Mouse (Mus musculus): ENCODE data around the gene Hdac5. TPM values are rescaled to one million over a fixed set of nuclear protein-coding genes. Genes with fewer than 3 reads are reported as not detected.
A peak's percentile ranks its signal among the peaks of the same experiment; 100 is the strongest.

Hdac5 gene
- total and polyA plus RNA-seq, 3 experiments, result 9.1 to 29.3 TPM; not detected in 1

GRCm38 (mm10) chr11:102221243-102221953 lies 8.6 kb downstream of the Hdac5 start:
- H3K4me1 ChIP-seq (ENCODE audit: control insufficient read depth in 1 of 2, insufficient read depth in 2 of 2, low read length in 2 of 2), result peaks cover 20 to 50% of the 10 kb centered on the region in 2 experiments
- peak; percentile 77 for DNase-seq (ENCODE audit: low read depth, low spot score)
- no peaks in the 10 kb centered on the region for H3K9me3 ChIP-seq (replicated peaks; ENCODE audit: insufficient read depth, low read length)
- TF ChIP-seq JUND (IDR thresholded peaks at IDR 0.05; ENCODE audit: low read depth, low read length) (no peak), CTCF (IDR thresholded peaks at IDR 0.05 in 2 of 3, conservative IDR thresholded peaks at IDR 0.05 in 1 of 3; ENCODE audit: control insufficient read depth in 1 of 3, insufficient read depth in 1 of 3, low read depth in 2 of 3, low read length in 3 of 3, poor library complexity in 1 of 3, severe bottlenecking in 1 of 3) (peak in 1 of 3 experiments; percentile 1; a peak in 1 of 6 replicates), ZMIZ1 (IDR thresholded peaks at IDR 0.05; ENCODE audit: low read depth, low read length) (peak; percentile 2; the same call in 1 of the 2 replicates), NELFE (IDR thresholded peaks at IDR 0.05; ENCODE audit: low read depth, low read length) (no peak; the same call in none of the 2 replicates), POLR2A (IDR thresholded peaks at IDR 0.05; ENCODE audit: control insufficient read depth in 1 of 2, insufficient read depth in 1 of 2, low read depth in 1 of 2, low read length in 2 of 2, poor library complexity in 1 of 2) (peak in 1 of 2 experiments; percentile 39; a peak in 2 of 4 replicates), TBP (IDR thresholded peaks at IDR 0.05; ENCODE audit: low read depth, low read length) (peak; percentile 75), TAL1 (IDR thresholded peaks at IDR 0.05; ENCODE audit: low read length) (no peak), ZNF384 (IDR thresholded peaks at IDR 0.05; ENCODE audit: low read depth, low read length) (no peak), RCOR1 (IDR thresholded peaks at IDR 0.05; ENCODE audit: low read depth, low read length) (0 out of 2 replicates have a peak, but pooled peaks have one; percentile 35), HCFC1 (IDR thresholded peaks at IDR 0.05; ENCODE audit: low read depth, low read length) (0 out of 2 replicates have a peak, but pooled peaks have one; percentile 13)
- H3K36me3 ChIP-seq (ENCODE audit: control insufficient read depth in 1 of 2, insufficient read depth in 2 of 2, low read length in 2 of 2), result peaks cover 0 to 31% of the 10 kb centered on the region in 2 experiments; a peak in 2 of 4 replicates
- no peaks in the 10 kb centered on the region for H3K79me2 ChIP-seq (ENCODE audit: control insufficient read depth, insufficient read depth, low read length, poor library complexity)
- peak overlapping the region; percentile 63 for H3K27ac ChIP-seq (ENCODE audit: control insufficient read depth, low read depth, low read length)
- peak overlapping the region; percentile 33 to 50 for H3K4me3 ChIP-seq (ENCODE audit: control insufficient read depth in 1 of 2, insufficient read depth in 1 of 2, low read depth in 2 of 2, low read length in 2 of 2)
- H3K27me3 ChIP-seq (ENCODE audit: control insufficient read depth in 1 of 2, insufficient read depth in 2 of 2, low read length in 2 of 2), result no peaks in the 10 kb centered on the region
- H3K9ac ChIP-seq (ENCODE audit: control insufficient read depth, low read depth, low read length, poor library complexity, severe bottlenecking), result peak overlapping the region; percentile 52

GRCm38 (mm10) chr11:102220451-102220850 lies 9.5 kb downstream of the Hdac5 start:
- Histone ChIP-seq H3K27ac (ENCODE audit: control insufficient read depth, low read depth, low read length) (peak overlapping the region; percentile 11; the same call in 1 of the 2 replicates), H3K9ac (ENCODE audit: control insufficient read depth, low read depth, low read length, poor library complexity, severe bottlenecking) (peak overlapping the region; percentile 25), H3K36me3 (ENCODE audit: control insufficient read depth in 1 of 2, insufficient read depth in 2 of 2, low read length in 2 of 2) (peaks cover 0 to 34% of the 10 kb centered on the region in 2 experiments; a peak in 2 of 4 replicates), H3K4me1 (ENCODE audit: control insufficient read depth in 1 of 2, insufficient read depth in 2 of 2, low read length in 2 of 2) (peaks cover 20 to 56% of the 10 kb centered on the region in 2 experiments), H3K27me3 (ENCODE audit: control insufficient read depth in 1 of 2, insufficient read depth in 2 of 2, low read length in 2 of 2) (no peaks in the 10 kb centered on the region), H3K79me2 (ENCODE audit: control insufficient read depth, insufficient read depth, low read length, poor library complexity) (no peaks in the 10 kb centered on the region), H3K9me3 (replicated peaks; ENCODE audit: insufficient read depth, low read length) (no peaks in the 10 kb centered on the region), H3K4me3 (ENCODE audit: control insufficient read depth in 1 of 2, insufficient read depth in 1 of 2, low read depth in 2 of 2, low read length in 2 of 2) (peak overlapping the region; percentile 18 to 25; a peak in 2 of 4 replicates)
- TF ChIP-seq KAT2A (conservative IDR thresholded peaks at IDR 0.05; ENCODE audit: low read depth, low read length) (no peak), MAZ (IDR thresholded peaks at IDR 0.05; ENCODE audit: low read depth, low read length) (0 out of 2 replicates have a peak, but pooled peaks have one; percentile 12), ETS1 (IDR thresholded peaks at IDR 0.05; ENCODE audit: low read depth, low read length) (no peak), MXI1 (IDR thresholded peaks at IDR 0.05; ENCODE audit: low read depth, low read length) (0 out of 2 replicates have a peak, but pooled peaks have one; percentile 9), ZC3H11A (IDR thresholded peaks at IDR 0.05; ENCODE audit: low read depth, low read length) (no peak)
- no peak for DNase-seq (ENCODE audit: low read depth, low spot score)
